Mouse (Mus musculus): ENCODE measurements at regions not wholly inside any gene's neighbourhood (a gene's known extent, or its start where the extent isn't known, plus 50 kb on each side); places are given as distances from the start of the nearest gene placed in this dataset.

DNA sequence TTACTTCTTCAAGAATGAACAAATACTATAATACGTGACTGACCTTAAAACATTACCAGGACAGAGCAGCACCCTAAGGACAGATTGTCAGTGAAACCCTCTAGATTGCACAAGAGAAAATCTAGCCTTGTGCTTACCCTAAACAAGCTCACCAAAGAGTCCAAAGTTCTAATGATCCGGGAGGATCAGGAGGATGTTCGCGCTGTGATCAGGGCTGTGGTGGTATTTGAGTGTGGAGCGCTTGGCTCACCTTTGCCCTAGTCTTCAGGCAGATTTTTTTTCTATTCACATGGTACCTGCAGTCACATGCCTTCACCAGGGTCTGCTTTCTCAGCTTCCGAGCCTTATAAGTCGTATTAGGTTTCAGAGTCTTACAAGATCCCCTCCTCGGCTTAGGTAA is 65.3 kb upstream of the Abcd3 start:
- TF ChIP-seq CTCF (IDR thresholded peaks at IDR 0.05; ENCODE audit: extremely low read depth, insufficient read depth, insufficient read length, insufficient replicate concordance) (no peak), POLR2A (IDR thresholded peaks at IDR 0.05; ENCODE audit: low read depth, low read length) (no peak)
